Mouse (Mus musculus) testis, adult 2 months (tissue): Measurements from ENCODE around the gene Gng12.

Source experiments
- CTCF ChIP-seq: fragments of 200-500 bp; IDR thresholded peaks from 2 replicates; pipeline ENCODE4 v1.5.1; 2012; ENCODE audit warnings: low read depth, mild to moderate bottlenecking, inconsistent platforms, low read length, moderate library complexity; ENCODE audit not compliant: control insufficient read depth, insufficient read depth, insufficient replicate concordance
- POLR2A ChIP-seq: fragments of 200-500 bp; IDR thresholded peaks from 2 replicates; pipeline ENCODE4 v1.6.1; 2012; ENCODE audit warnings: low read depth, mild to moderate bottlenecking, inconsistent platforms, low read length, moderate library complexity; ENCODE audit not compliant: control insufficient read depth

DNA sequence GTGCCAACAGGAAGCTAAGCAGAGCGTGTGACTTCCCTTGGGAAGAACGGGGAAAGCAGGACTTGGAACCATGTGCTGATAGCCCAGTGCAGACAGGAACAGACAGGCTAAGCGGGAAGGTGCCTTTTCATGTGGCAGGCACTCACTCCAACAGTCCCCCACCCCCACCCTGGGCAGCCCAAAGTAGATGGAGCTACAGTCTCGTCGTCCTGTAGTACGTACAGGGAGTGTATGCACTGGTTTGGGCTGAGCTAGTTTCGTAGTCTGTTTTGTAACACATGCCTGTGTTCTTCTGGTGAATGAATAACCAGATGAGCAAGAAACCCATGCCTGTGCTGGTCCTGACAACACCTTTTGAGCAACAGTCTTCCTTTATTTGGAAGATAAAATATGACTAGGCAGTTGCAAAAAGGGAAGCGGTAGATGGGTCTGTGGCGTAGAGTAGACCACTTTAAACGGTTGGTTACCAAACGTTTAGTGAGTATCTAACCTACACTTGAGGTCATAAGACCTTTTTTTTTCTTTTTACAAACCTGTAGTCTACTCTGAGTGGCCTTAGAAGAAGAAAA lies 57.8 kb downstream of the Gng12 start:
- TF ChIP-seq CTCF (no peak), POLR2A (no peak)
